Mouse (Mus musculus) retina, postnatal 7 days (tissue): ENCODE data around the gene Dio3.

Experiments
- DNase-seq: peaks from one replicate; pipeline ENCODE4 v3.0.0-alpha.2; 2012; ENCODE audit warnings: low read depth, low spot score

Dio3 gene

GRCm38 (mm10) chr12:110319696-110320095 is 40.8 kb downstream of the Dio3 start:
- DNase-seq = no peak
